ENCODE assay signal across 8 mouse cellular contexts in genomic region chr8:4252934-4253841, GRCm38 (mm10). TPM values are rescaled to one million over a fixed set of nuclear protein-coding genes. Genes with fewer than 3 reads are reported as not detected.
A peak's percentile ranks its signal among the peaks of the same experiment; 100 is the strongest.
DNase-seq lines count a peak whose midpoint lies in the region; ATAC-seq and TF ChIP-seq lines count a peak whose summit lies in the region.

Snapc2 (plus strand) TSS chr8:4253080.

- intact Hi-C loops in gastrocnemius, adult 2 months (cut with DNase I): loop anchor here (5.0 kb wide), 2 partner anchors 119 to 359 kb away; partner anchors contain the start of gene Zfp958

- peaks cover 24% of the 10 kb centered on the region; the same call in 1 of the 2 replicates for H3K36me3 ChIP-seq in hindbrain, postnatal 0 days (ENCODE audit: insufficient read depth, low read length)
- peaks cover 56% of the 10 kb centered on the region for H3K36me3 ChIP-seq in megakaryocyte, embryonic 14.5 days (replicated peaks; ENCODE audit: low read length)

- WGBS in hindbrain, postnatal 0 days: under 1% methylated on average over 68 of the region's 69 CpGs

- peak within 1 kb of the TSS; percentile 66 for H3K4me2 ChIP-seq in hindbrain, postnatal 0 days (ENCODE audit: low read depth, low read length)

- no peaks in the 10 kb centered on the region for H3K9me3 ChIP-seq in hindbrain, postnatal 0 days (ENCODE audit: low read length)
- no peaks in the 10 kb centered on the region for H3K9me3 ChIP-seq in megakaryocyte, embryonic 14.5 days

- H3K27ac ChIP-seq in gastrocnemius, adult 2 months: peak within 1 kb of the TSS; percentile 95
- H3K27ac ChIP-seq in hindbrain, postnatal 0 days: peak within 1 kb of the TSS; percentile 94

- H3K4me3 ChIP-seq in gastrocnemius, adult 2 months: peak within 1 kb of the TSS; percentile 78
- peak within 1 kb of the TSS; percentile 68 for H3K4me3 ChIP-seq in hindbrain, postnatal 0 days (ENCODE audit: low read length)
- H3K4me3 ChIP-seq in megakaryocyte, embryonic 14.5 days (replicated peaks): peak within 1 kb of the TSS; percentile 96

- peaks cover 18% of the 10 kb centered on the region for H3K4me1 ChIP-seq in hindbrain, postnatal 0 days (ENCODE audit: insufficient read depth, low read length)
- peaks cover 41% of the 10 kb centered on the region for H3K4me1 ChIP-seq in megakaryocyte, embryonic 14.5 days

- ATAC-seq in hindbrain, postnatal 0 days: peak; percentile 87

- H3K27me3 ChIP-seq in hindbrain, postnatal 0 days (ENCODE audit: insufficient read depth, low read length): no peaks in the 10 kb centered on the region
- no peaks in the 10 kb centered on the region for H3K27me3 ChIP-seq in megakaryocyte, embryonic 14.5 days (replicated peaks)

- DNase-seq in WW6 (ENCODE audit: low read depth, low spot score): peak; percentile 96
- DNase-seq in cerebellum, postnatal 4 days (ENCODE audit: low spot score in 2 of 2): peak; percentile 82 to 93
- peak; percentile 97 for DNase-seq in gastrocnemius, adult 2 months
- DNase-seq in hindbrain, postnatal 0 days (ENCODE audit: low spot score): peak; percentile 98
- peak; percentile 91 to 93 for DNase-seq in left cerebral cortex, adult 8-10 months (ENCODE audit: low spot score in 2 of 2)
- peak; percentile 97 for DNase-seq in right cerebral cortex, postnatal 10 days (ENCODE audit: low spot score in 2 of 2)
- DNase-seq in urinary bladder, postnatal 25 days (ENCODE audit: low spot score): peak; percentile 97

- peak within 1 kb of the TSS; percentile 73 for H3K9ac ChIP-seq in hindbrain, postnatal 0 days (replicated peaks; ENCODE audit: low read length)

- no peak for TF ChIP-seq CTCF in gastrocnemius, adult 2 months (IDR thresholded peaks at IDR 0.05)
- no peak for TF ChIP-seq CTCF in hindbrain, postnatal 0 days (IDR thresholded peaks at IDR 0.05; ENCODE audit: low read depth)

RNA-seq across cellular contexts. Expression of gene Snapc2, which starts in this region (rescaled TPM):
- 10 to 100 TPM in 1 of 2 experiments, 1 to 10 TPM in 1; 9.8 to 13.0 TPM for total RNA-seq in gastrocnemius, adult 2 months (2021)
- 89.6 and 91.3 TPM in 2 replicates for total RNA-seq in hindbrain, postnatal 0 days (2014; rRNA removed)
- polyA plus RNA-seq in hindbrain, postnatal 0 days (2015; fragmentation: Nextera tagmentation; extraction: Ambion mirVana): 63.4 and 65.3 TPM in 2 replicates
- 10 to 100 TPM; 36.2 to 40.5 (median 39.0) TPM for total RNA-seq in left cerebral cortex, adult 8-10 months (2022)
- 62.0 and 69.9 TPM in 2 replicates for polyA plus RNA-seq in megakaryocyte, embryonic 14.5 days (2012; ENCODE audit: insufficient read depth, low replicate concordance)

Comparison
In these comparisons a context has a peak if more than half of its experiments do, and no peak if none do; other contexts are left out.
1. Peak in every context shown above with its lines: DNase-seq, ATAC-seq, H3K4me3 ChIP-seq and H3K27ac ChIP-seq.